Mouse (Mus musculus) c-Kit-positive CD71-positive TER-119-positive erythroid progenitor cells, embryonic 14.5 days (primary cell): ENCODE data around the gene Irak1.

Experiments used
- DNase-seq: peaks from one replicate; pipeline ENCODE4 v3.0.0-alpha.2; 2013; ENCODE audit warnings: low spot score

Gene Irak1

GRCm38 (mm10) chrX:73966248-73967176 lies 57.2 kb downstream of the Irak1 start, which contains the start of gene Hcfc1:
TSS of gene Hcfc1 (minus strand) at chrX:73966357.
- peak; percentile 80 for DNase-seq

DNA sequence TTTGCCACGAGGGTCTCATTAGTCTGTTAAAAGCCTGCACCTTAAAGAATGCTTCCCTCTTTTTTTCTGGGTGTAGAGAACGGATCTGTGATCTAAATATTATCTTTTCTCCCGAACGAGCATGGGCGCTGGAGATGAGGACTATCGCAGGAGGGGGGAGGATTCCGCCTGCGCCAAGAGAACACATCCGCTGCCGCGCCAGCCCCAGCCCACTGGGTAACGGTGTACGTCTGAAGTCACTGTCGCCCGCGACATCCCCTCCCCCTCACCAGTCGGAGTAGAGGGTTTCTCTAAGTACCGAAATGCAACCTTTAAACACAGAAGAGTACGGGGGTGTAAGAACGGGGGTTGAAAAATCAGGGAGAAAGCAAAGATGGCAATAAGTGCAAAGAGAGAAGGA lies 58.4 kb downstream of the Irak1 start:
- DNase-seq: no peak

GRCm38 (mm10) chrX:73964363-73964762 lies 59.4 kb downstream of the Irak1 start:
- no peak for DNase-seq
